Mouse (Mus musculus): ENCODE results near the gene Zfp213.
"Not testable (repeated sequence)": the region's sequence is repeated elsewhere in the genome, so short reads cannot be mapped to it uniquely, and the experiment has no call there.

DNA sequence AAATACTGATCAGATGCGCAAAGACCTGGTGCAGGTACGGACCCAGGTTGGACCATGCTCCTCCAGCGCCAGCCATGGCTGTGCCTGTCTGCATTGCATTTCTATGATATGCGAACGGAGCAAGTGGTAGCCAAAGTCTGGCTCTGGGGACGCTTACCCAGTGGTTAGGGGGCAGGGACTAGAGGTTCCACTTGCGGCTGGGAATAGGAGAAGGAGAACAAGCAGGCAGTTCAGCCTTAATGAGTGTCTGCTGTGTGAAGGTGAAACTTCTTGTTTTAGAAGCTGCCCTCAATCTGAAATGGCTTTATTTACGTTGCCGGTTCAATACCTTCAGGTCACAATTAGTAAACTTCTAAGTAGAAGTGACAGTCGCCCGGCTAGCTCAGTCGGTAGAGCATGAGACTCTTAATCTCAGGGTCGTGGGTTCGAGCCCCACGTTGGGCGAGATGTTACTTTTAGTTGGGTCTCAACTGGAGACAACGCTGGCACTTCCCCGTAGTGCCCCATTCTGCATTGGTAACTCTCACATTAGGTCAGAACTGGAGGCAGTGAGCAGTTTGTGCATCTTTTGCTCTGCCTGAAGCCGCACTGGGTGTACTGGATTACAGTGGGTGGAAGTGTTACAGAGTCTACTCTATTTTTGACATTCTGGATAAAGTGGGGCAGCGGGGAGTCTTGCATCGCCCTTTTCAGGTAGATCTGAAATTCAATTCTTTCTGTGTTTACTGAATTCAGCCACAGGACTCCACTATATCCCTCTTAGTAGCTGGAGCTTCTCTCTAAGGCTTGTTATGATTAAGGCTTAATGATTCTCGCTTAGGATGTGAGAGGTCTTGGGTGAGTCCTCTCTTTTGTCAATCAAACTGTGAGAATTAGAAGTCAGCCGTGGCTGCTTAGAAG lies 30.2 kb downstream of the Zfp213 start:
- TF ChIP-seq EP300 (IDR thresholded peaks at IDR 0.05; ENCODE audit: insufficient read depth, low read depth, low read length); CTCF (IDR thresholded peaks at IDR 0.05): not testable (repeated sequence)
